Mouse (Mus musculus) olfactory bulb, adult 2 months (tissue): ENCODE data around the gene Fbxl8.

Experiments
- CTCF ChIP-seq: fragments of 200-500 bp; IDR thresholded peaks from 2 replicates; pipeline ENCODE4 v1.5.1; 2012; ENCODE audit warnings: low read depth, mild to moderate bottlenecking, low read length, moderate library complexity; ENCODE audit not compliant: insufficient read depth
- POLR2A ChIP-seq: fragments of 200-500 bp; IDR thresholded peaks from 2 replicates; pipeline ENCODE4 v1.6.1; 2012; ENCODE audit warnings: mild to moderate bottlenecking, low read depth, low read length, moderate library complexity; ENCODE audit not compliant: insufficient read depth

- TF ChIP-seq CTCF (no peak), POLR2A (no peak)
Observed at GRCm38 (mm10) chr8:105263244-105263912, 1.1 kb upstream of the Fbxl8 start.
